ENCODE assay signal across 14 mouse cellular contexts in the genomic region with DNA sequence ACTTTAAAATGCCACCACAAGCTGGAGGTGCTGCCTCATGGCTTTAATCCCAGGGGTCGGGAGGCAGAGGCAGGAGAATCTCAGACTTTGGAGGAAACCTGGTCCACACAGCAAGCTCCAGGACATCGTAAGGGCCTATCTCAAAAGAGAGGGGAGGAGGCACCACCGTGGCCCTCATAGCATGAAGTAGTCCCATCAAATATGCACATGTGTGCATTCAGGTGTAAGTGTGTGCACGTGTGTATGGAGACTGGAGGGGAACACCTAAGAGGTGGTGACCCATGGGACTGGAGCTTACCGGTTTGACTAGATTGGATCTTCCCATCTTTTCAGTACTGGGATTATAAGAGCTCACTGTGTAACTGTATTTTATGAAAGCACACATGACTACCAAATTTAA. TPM values are rescaled to one million over a fixed set of nuclear protein-coding genes. Genes with fewer than 3 reads are reported as not detected.
DNase-seq lines count a peak whose midpoint lies in the region; ATAC-seq and TF ChIP-seq lines count a peak whose summit lies in the region.
"Had no signal": no experiment of that assay in that cellular context is flagged by ENCODE, and none has a peak within 500 bp of the region (broad histone marks: within the 10 kb centered on the region; RNA-seq: fewer than 3 reads in every experiment).

No protein-coding gene starts in this region.

- H3K9me3 ChIP-seq in liver, postnatal 0 days (ENCODE audit: low read length) = no peaks in the 10 kb centered on the region
- no peaks in the 10 kb centered on the region for H3K9me3 ChIP-seq in liver, embryonic 11.5 days (ENCODE audit: control insufficient read depth, low read length)
- H3K9me3 ChIP-seq in embryonic facial prominence, embryonic 14.5 days (ENCODE audit: control insufficient read depth, low read length) = no peaks in the 10 kb centered on the region
- H3K9me3 ChIP-seq in limb, embryonic 15.5 days = no peaks in the 10 kb centered on the region
- H3K9me3 ChIP-seq in hindbrain, embryonic 14.5 days (ENCODE audit: control insufficient read depth, low read length) = no peaks in the 10 kb centered on the region
- H3K9me3 ChIP-seq: heart, embryonic 13.5 days; midbrain, embryonic 15.5 days had no signal

- 59% methylated on average over 5 of the region's 5 CpGs for WGBS in kidney, adult 2 months
- WGBS in liver, postnatal 0 days (ENCODE audit: insufficient replicate concordance) = 85% methylated on average over 5 of the region's 5 CpGs
- WGBS in liver, embryonic 11.5 days = 89% methylated on average over 5 of the region's 5 CpGs
- WGBS in embryonic facial prominence, embryonic 14.5 days = 88% methylated on average over 5 of the region's 5 CpGs
- 82% methylated on average over 5 of the region's 5 CpGs for WGBS in limb, embryonic 15.5 days
- WGBS in hindbrain, embryonic 14.5 days = 87% methylated on average over 5 of the region's 5 CpGs

- no peak overlapping the region; the same call in 1 of the 2 replicates for H3K9ac ChIP-seq in liver, postnatal 0 days (replicated peaks)
- H3K9ac ChIP-seq in liver, embryonic 11.5 days (ENCODE audit: low read depth, low read length) = no peak overlapping the region
- H3K9ac ChIP-seq in embryonic facial prominence, embryonic 14.5 days (ENCODE audit: low read depth, low read length) = no peak overlapping the region
- H3K9ac ChIP-seq in limb, embryonic 15.5 days = no peak overlapping the region
- H3K9ac ChIP-seq in hindbrain, embryonic 14.5 days = no peak overlapping the region
- H3K9ac ChIP-seq: heart, embryonic 13.5 days; midbrain, embryonic 15.5 days had no signal

- no peak for TF ChIP-seq POLR2A in kidney, adult 2 months (IDR thresholded peaks at IDR 0.05; ENCODE audit: low read depth, low read length)

- TF ChIP-seq CTCF in kidney, adult 2 months (conservative IDR thresholded peaks at IDR 0.05; ENCODE audit: insufficient read depth, insufficient read length, low read depth, low read length) = no peak
- TF ChIP-seq CTCF in liver, postnatal 0 days (IDR thresholded peaks at IDR 0.05; ENCODE audit: low read depth) = no peak

- no peak for TF ChIP-seq EP300 in liver, postnatal 0 days (IDR thresholded peaks at IDR 0.05; ENCODE audit: low read depth)

- H3K4me2 ChIP-seq in liver, postnatal 0 days (ENCODE audit: low read depth, low read length) = no peak overlapping the region
- no peak overlapping the region for H3K4me2 ChIP-seq in liver, embryonic 11.5 days
- H3K4me2 ChIP-seq in embryonic facial prominence, embryonic 14.5 days (ENCODE audit: low read depth, low read length) = no peak overlapping the region
- no peak overlapping the region for H3K4me2 ChIP-seq in limb, embryonic 15.5 days
- H3K4me2 ChIP-seq in hindbrain, embryonic 14.5 days (replicated peaks) = no peak overlapping the region
- H3K4me2 ChIP-seq: heart, embryonic 13.5 days; midbrain, embryonic 15.5 days had no signal

- H3K27me3 ChIP-seq in kidney, adult 2 months (replicated peaks; ENCODE audit: control insufficient read depth, insufficient read depth, low read length) = no peaks in the 10 kb centered on the region
- no peaks in the 10 kb centered on the region for H3K27me3 ChIP-seq in liver, postnatal 0 days (ENCODE audit: insufficient read depth, low read length)
- no peaks in the 10 kb centered on the region for H3K27me3 ChIP-seq in liver, embryonic 11.5 days (replicated peaks; ENCODE audit: control insufficient read depth, insufficient read depth, low read length)
- no peaks in the 10 kb centered on the region for H3K27me3 ChIP-seq in embryonic facial prominence, embryonic 14.5 days (replicated peaks; ENCODE audit: control insufficient read depth, insufficient read depth, low read length)
- H3K27me3 ChIP-seq in limb, embryonic 15.5 days = no peaks in the 10 kb centered on the region
- H3K27me3 ChIP-seq in hindbrain, embryonic 14.5 days (ENCODE audit: control insufficient read depth, insufficient read depth, low read length) = no peaks in the 10 kb centered on the region
- H3K27me3 ChIP-seq: heart, embryonic 13.5 days; midbrain, embryonic 15.5 days had no signal

- H3K4me3 ChIP-seq in kidney, adult 2 months (ENCODE audit: insufficient read depth, low read depth, low read length) = no peak overlapping the region
- no peak overlapping the region for H3K4me3 ChIP-seq in liver, postnatal 0 days (ENCODE audit: low read depth, low read length)
- H3K4me3 ChIP-seq in liver, embryonic 11.5 days (ENCODE audit: low read depth, low read length) = no peak overlapping the region
- no peak overlapping the region for H3K4me3 ChIP-seq in embryonic facial prominence, embryonic 14.5 days (ENCODE audit: low read depth, low read length)
- no peak overlapping the region for H3K4me3 ChIP-seq in limb, embryonic 15.5 days
- H3K4me3 ChIP-seq in hindbrain, embryonic 14.5 days (replicated peaks; ENCODE audit: low read length) = no peak overlapping the region
- H3K4me3 ChIP-seq: heart, embryonic 13.5 days; left cerebral cortex, adult 2 months; midbrain, embryonic 15.5 days had no signal

- peaks cover 26% of the 10 kb centered on the region for H3K4me1 ChIP-seq in kidney, adult 2 months (ENCODE audit: control insufficient read depth, insufficient read depth, low read length)
- peaks cover 26% of the 10 kb centered on the region for H3K4me1 ChIP-seq in liver, postnatal 0 days (ENCODE audit: insufficient read depth)
- peaks cover 6% of the 10 kb centered on the region; the same call in 1 of the 2 replicates for H3K4me1 ChIP-seq in liver, embryonic 11.5 days (replicated peaks; ENCODE audit: control insufficient read depth, insufficient read depth, low read length)
- peaks cover 8% of the 10 kb centered on the region; the same call in 1 of the 2 replicates for H3K4me1 ChIP-seq in embryonic facial prominence, embryonic 14.5 days (ENCODE audit: control insufficient read depth, insufficient read depth, low read length)
- peaks cover 26% of the 10 kb centered on the region for H3K4me1 ChIP-seq in limb, embryonic 15.5 days
- H3K4me1 ChIP-seq in hindbrain, embryonic 14.5 days (replicated peaks; ENCODE audit: control insufficient read depth, insufficient read depth, low read length) = no peaks in the 10 kb centered on the region
- H3K4me1 ChIP-seq: midbrain, embryonic 15.5 days had no signal

- no peaks in the 10 kb centered on the region for H3K36me3 ChIP-seq in kidney, adult 2 months (ENCODE audit: control insufficient read depth, insufficient read depth, low read length)
- no peaks in the 10 kb centered on the region for H3K36me3 ChIP-seq in liver, postnatal 0 days (replicated peaks; ENCODE audit: insufficient read depth, low read length)
- 0 out of 2 replicates have a peak, but pooled peaks cover 2% of the 10 kb centered on the region for H3K36me3 ChIP-seq in liver, embryonic 11.5 days (ENCODE audit: control insufficient read depth, insufficient read depth, low read length)
- H3K36me3 ChIP-seq in embryonic facial prominence, embryonic 14.5 days (ENCODE audit: control insufficient read depth, insufficient read depth, low read length) = peaks cover 26% of the 10 kb centered on the region
- H3K36me3 ChIP-seq in limb, embryonic 15.5 days = peaks cover 28% of the 10 kb centered on the region
- H3K36me3 ChIP-seq in hindbrain, embryonic 14.5 days (replicated peaks; ENCODE audit: control insufficient read depth, insufficient read depth) = peaks cover 20% of the 10 kb centered on the region

- peak overlapping the region; percentile 96 for H3K27ac ChIP-seq in kidney, adult 2 months (ENCODE audit: insufficient read depth, low read depth, low read length)
- peak overlapping the region; percentile 80 for H3K27ac ChIP-seq in liver, postnatal 0 days (ENCODE audit: low read depth)
- H3K27ac ChIP-seq in liver, embryonic 11.5 days (ENCODE audit: low read depth, low read length) = no peak overlapping the region
- H3K27ac ChIP-seq in embryonic facial prominence, embryonic 14.5 days (replicated peaks; ENCODE audit: low read depth, low read length) = peak overlapping the region; percentile 76; the same call in 1 of the 2 replicates
- peak overlapping the region; percentile 74 for H3K27ac ChIP-seq in limb, embryonic 15.5 days
- H3K27ac ChIP-seq in hindbrain, embryonic 14.5 days = no peak overlapping the region
- H3K27ac ChIP-seq: left cerebral cortex, adult 2 months; midbrain, embryonic 15.5 days had no signal

- no peak for DNase-seq in kidney, adult 2 months
- DNase-seq in kidney, postnatal 14 days = no peak
- no peak for DNase-seq in liver, postnatal 0 days
- DNase-seq in liver, embryonic 11.5 days (ENCODE audit: low spot score) = no peak
- no peak for DNase-seq in embryonic facial prominence, embryonic 14.5 days (ENCODE audit: low spot score)
- DNase-seq in hindbrain, embryonic 14.5 days (ENCODE audit: low spot score) = no peak
- DNase-seq: adrenal gland, postnatal 10 days; cerebellum, adult 9-11 months; liver; retina, postnatal 1 day had no signal

- ATAC-seq in liver, postnatal 0 days = no peak
- ATAC-seq in liver, embryonic 11.5 days (replicated peaks; ENCODE audit: low FRiP score) = no peak
- no peak for ATAC-seq in embryonic facial prominence, embryonic 14.5 days (ENCODE audit: low read depth)
- no peak for ATAC-seq in limb, embryonic 15.5 days (ENCODE audit: insufficient number of reproducible peaks, low FRiP score, low TSS enrichment, low read depth)
- no peak for ATAC-seq in hindbrain, embryonic 14.5 days (ENCODE audit: low FRiP score)
- ATAC-seq: midbrain, embryonic 15.5 days had no signal

RNA-seq across cellular contexts. Expression of a gene that starts 53.6 kb away (rescaled TPM):
- 3.3 and 5.3 TPM in 2 replicates for polyA plus RNA-seq in kidney, adult 2 months (2012; rRNA removed)
- 6.3 and 6.8 TPM in 2 replicates for polyA plus RNA-seq in liver, postnatal 0 days (2015; fragmentation: Nextera tagmentation; extraction: Ambion mirVana)
- polyA plus RNA-seq in liver, embryonic 11.5 days (2014; fragmentation: Nextera tagmentation; extraction: Ambion mirVana) = 18.6 and 18.8 TPM in 2 replicates
- polyA plus RNA-seq in embryonic facial prominence, embryonic 14.5 days (2014; fragmentation: Nextera tagmentation; extraction: Ambion mirVana) = 1.1 and 1.3 TPM in 2 replicates
- polyA plus RNA-seq in limb, embryonic 15.5 days (2015; fragmentation: Nextera tagmentation; extraction: Ambion mirVana) = 1.2 and 2.0 TPM in 2 replicates
- polyA plus RNA-seq in hindbrain, embryonic 14.5 days (2014; fragmentation: Nextera tagmentation; extraction: Ambion mirVana) = 0.48 and 0.68 TPM in 2 replicates

RNA-seq across cellular contexts. Expression of a gene that starts 53.8 kb away (rescaled TPM):
- 41.2 and 48.4 TPM in 2 replicates for polyA plus RNA-seq in kidney, adult 2 months (2012; rRNA removed)
- 19.0 and 20.2 TPM in 2 replicates for polyA plus RNA-seq in liver, postnatal 0 days (2015; fragmentation: Nextera tagmentation; extraction: Ambion mirVana)
- 61.2 and 62.1 TPM in 2 replicates for polyA plus RNA-seq in liver, embryonic 11.5 days (2014; fragmentation: Nextera tagmentation; extraction: Ambion mirVana)
- 16.5 and 17.6 TPM in 2 replicates for polyA plus RNA-seq in embryonic facial prominence, embryonic 14.5 days (2014; fragmentation: Nextera tagmentation; extraction: Ambion mirVana)
- polyA plus RNA-seq in limb, embryonic 15.5 days (2015; fragmentation: Nextera tagmentation; extraction: Ambion mirVana) = 24.5 and 25.9 TPM in 2 replicates
- 3.3 and 4.9 TPM in 2 replicates for polyA plus RNA-seq in hindbrain, embryonic 14.5 days (2014; fragmentation: Nextera tagmentation; extraction: Ambion mirVana)

Comparison
In these comparisons a context has a peak if more than half of its experiments do, and no peak if none do; other contexts are left out.
1. H3K27ac ChIP-seq: peak in kidney, adult 2 months (single experiment), liver, postnatal 0 days (single experiment), embryonic facial prominence, embryonic 14.5 days (single experiment) and limb, embryonic 15.5 days (single experiment); none in liver, embryonic 11.5 days (single experiment) and hindbrain, embryonic 14.5 days (single experiment).